Mouse (Mus musculus) c-Kit-positive CD71-positive TER-119-negative erythroid progenitor cells, embryonic 14.5 days (primary cell): Measurements from ENCODE around the gene Gm20816.
"Not testable (repeated sequence)": the region's sequence is repeated elsewhere in the genome, so short reads cannot be mapped to it uniquely, and the experiment has no call there.

Experiments used
- DNase-seq: peaks from one replicate; pipeline ENCODE4 v3.0.0-alpha.2; 2013; ENCODE audit warnings: low read depth

Gene Gm20816

GRCm38 (mm10) chrY:68537655-68538054 is at the start of gene Gm20816:
TSS of gene Gm20816 (plus strand) at chrY:68537955.
- not testable (repeated sequence) for DNase-seq
